Mouse (Mus musculus): ENCODE results near the gene Ctnnd2. TPM values are rescaled to one million over a fixed set of nuclear protein-coding genes. Genes with fewer than 3 reads are reported as not detected.

The Ctnnd2 gene
- polyA plus RNA-seq, 1 experiment from 2014 or later = 0.91 TPM

DNA sequence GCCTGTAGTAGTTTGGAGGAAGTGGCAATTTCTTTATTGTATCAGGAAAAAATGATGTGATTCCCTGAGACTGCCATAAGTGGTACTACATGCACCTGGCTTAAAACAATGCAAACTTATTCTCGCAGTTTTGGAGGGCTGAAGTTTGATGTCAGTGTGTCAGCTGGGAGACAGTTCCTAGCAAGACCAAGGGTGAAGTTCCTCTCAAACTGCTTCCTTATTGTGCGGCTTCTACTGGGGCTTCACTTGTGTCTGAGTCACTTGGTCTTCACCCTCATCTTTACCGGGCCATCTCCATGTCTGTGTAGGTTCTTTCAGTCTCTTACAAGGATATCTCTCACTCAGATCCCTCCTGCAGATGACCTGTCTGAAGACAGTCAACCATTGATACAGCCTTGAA, 444.5 kb downstream of the Ctnnd2 start:
- ATAC-seq (ENCODE audit: extremely low read depth, insufficient number of reproducible peaks, low FRiP score, low TSS enrichment) = no peak
- H3K4me3 ChIP-seq = no peak overlapping the region
- H3K27ac ChIP-seq (replicated peaks) = no peak overlapping the region
- H3K4me2 ChIP-seq = no peak overlapping the region
- no peaks in the 10 kb centered on the region for H3K36me3 ChIP-seq
- H3K9ac ChIP-seq = no peak overlapping the region
- no peaks in the 10 kb centered on the region for H3K4me1 ChIP-seq
- WGBS = 65% methylated on average over 3 of the region's 3 CpGs
- H3K27me3 ChIP-seq (replicated peaks) = no peaks in the 10 kb centered on the region
- no peaks in the 10 kb centered on the region for H3K9me3 ChIP-seq

DNA sequence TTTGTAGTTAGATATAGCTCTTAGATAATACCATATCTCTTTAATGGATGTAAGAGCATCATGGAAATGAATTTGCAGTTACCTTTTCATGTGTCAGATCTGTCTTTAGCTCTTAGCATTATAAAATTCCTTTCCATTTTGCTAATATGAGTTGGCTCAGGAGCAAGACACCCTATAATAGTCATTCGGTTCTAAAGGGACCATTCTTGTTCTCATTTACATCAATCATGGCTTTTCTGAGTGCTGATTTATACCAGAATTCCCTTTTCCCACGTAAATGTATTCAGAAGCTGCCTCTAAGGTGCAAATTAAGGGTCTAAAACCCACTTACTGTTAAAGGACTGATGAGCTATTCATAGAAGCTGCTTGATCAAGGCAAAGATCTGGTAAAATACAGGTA, 445.5 kb downstream of the Ctnnd2 start:
- Histone ChIP-seq H3K4me1 (no peaks in the 10 kb centered on the region), H3K4me2 (no peak overlapping the region), H3K4me3 (no peak overlapping the region), H3K27ac (replicated peaks) (no peak overlapping the region), H3K27me3 (replicated peaks) (no peaks in the 10 kb centered on the region), H3K9ac (no peak overlapping the region), H3K36me3 (no peaks in the 10 kb centered on the region), H3K9me3 (no peaks in the 10 kb centered on the region)
- WGBS = 76% methylated on average over 2 of the region's 2 CpGs
- no peak for ATAC-seq (ENCODE audit: extremely low read depth, insufficient number of reproducible peaks, low FRiP score, low TSS enrichment)

DNA sequence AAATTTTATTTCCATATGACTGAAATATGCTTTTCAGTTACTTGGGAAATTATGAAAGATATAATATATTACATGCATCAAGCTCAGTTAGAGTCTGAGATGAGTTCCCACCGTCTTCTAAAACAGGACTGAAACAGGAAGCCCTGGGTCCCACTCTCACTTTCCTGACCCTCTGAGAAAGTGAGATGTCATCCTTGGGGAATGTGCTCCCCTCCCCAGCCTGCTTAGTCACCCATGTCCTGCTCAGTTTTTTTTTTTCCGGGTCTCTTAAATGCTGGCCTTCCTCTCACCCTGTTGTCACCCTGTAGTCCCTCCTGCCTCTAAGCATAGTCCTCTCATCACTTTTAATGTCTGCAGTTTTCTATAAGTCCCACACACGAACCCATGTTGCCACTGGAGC, 456.1 kb downstream of the Ctnnd2 start:
- Histone ChIP-seq H3K4me3 (no peak overlapping the region), H3K27ac (replicated peaks) (no peak overlapping the region), H3K4me2 (no peak overlapping the region), H3K9ac (no peak overlapping the region), H3K36me3 (no peaks in the 10 kb centered on the region), H3K27me3 (replicated peaks) (no peaks in the 10 kb centered on the region), H3K4me1 (peaks cover 15% of the 10 kb centered on the region), H3K9me3 (no peaks in the 10 kb centered on the region)
- 17% methylated on average over 3 of the region's 3 CpGs for WGBS
- ATAC-seq (ENCODE audit: extremely low read depth, insufficient number of reproducible peaks, low FRiP score, low TSS enrichment) = no peak

DNA sequence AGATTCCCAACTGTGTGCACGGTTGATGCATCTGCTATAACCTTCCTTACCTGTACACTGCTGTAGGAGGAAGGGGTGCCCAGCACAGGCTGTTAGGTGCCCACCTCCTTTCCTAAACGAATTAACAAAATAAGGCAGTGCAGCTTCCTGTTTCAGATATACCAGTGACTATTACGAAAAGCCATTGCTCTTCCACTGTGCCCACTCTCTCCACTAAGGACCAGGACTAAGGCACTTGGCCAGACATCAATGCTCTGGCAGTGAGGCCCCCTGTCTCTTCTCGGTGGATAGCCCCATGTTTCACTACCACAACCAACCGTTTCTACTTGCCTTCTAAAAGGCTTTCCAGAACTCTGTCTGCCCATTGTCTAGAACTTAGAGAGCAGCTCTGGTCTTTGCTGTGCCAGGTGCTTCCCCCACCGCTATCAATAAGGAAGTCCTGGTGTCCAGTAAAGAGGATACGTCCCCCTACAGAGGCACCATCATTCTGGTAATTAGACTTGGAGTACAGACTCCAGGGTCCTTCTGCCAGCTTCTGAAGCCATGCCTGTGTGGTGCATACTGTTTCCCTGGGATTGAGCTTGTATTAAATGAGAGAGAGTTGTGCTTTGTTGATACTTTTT, 459.8 kb downstream of the Ctnnd2 start:
- ATAC-seq (ENCODE audit: extremely low read depth, insufficient number of reproducible peaks, low FRiP score, low TSS enrichment) = no peak
- no peak overlapping the region for H3K9ac ChIP-seq
- no peak overlapping the region for H3K4me2 ChIP-seq
- H3K27me3 ChIP-seq (replicated peaks) = no peaks in the 10 kb centered on the region
- H3K4me3 ChIP-seq = no peak overlapping the region
- H3K4me1 ChIP-seq = peaks cover 11% of the 10 kb centered on the region
- no peaks in the 10 kb centered on the region for H3K9me3 ChIP-seq
- no peak overlapping the region for H3K27ac ChIP-seq (replicated peaks)
- no peaks in the 10 kb centered on the region for H3K36me3 ChIP-seq
- WGBS = 66% methylated on average over 7 of the region's 7 CpGs

DNA sequence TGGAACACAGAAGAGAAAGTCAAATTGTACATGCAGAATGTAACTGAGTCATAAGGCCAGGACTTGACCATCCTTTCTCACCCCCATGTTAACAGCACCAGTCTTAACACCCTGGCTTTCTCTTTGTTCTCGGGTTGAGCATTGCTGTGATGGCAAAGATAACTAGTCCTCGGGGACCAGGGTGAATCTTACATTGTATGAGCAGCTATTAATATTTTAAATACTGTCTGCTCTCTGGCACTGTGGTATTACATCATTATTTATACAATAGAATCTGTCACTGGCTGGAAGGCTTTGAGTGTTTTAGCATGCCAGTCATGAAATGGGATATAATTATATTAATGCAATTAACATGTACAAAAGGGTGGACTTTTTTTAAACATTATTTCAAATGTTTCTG, 461.5 kb downstream of the Ctnnd2 start:
- no peak for ATAC-seq (ENCODE audit: extremely low read depth, insufficient number of reproducible peaks, low FRiP score, low TSS enrichment)
- no peak overlapping the region for H3K4me2 ChIP-seq
- H3K4me1 ChIP-seq = peaks cover 6% of the 10 kb centered on the region; the same call in 1 of the 2 replicates
- H3K27me3 ChIP-seq (replicated peaks) = no peaks in the 10 kb centered on the region
- no peak overlapping the region for H3K9ac ChIP-seq
- no peaks in the 10 kb centered on the region for H3K36me3 ChIP-seq
- WGBS = 42% methylated on average over 2 of the region's 2 CpGs
- H3K27ac ChIP-seq (replicated peaks) = no peak overlapping the region
- no peak overlapping the region for H3K4me3 ChIP-seq
- no peaks in the 10 kb centered on the region for H3K9me3 ChIP-seq

DNA sequence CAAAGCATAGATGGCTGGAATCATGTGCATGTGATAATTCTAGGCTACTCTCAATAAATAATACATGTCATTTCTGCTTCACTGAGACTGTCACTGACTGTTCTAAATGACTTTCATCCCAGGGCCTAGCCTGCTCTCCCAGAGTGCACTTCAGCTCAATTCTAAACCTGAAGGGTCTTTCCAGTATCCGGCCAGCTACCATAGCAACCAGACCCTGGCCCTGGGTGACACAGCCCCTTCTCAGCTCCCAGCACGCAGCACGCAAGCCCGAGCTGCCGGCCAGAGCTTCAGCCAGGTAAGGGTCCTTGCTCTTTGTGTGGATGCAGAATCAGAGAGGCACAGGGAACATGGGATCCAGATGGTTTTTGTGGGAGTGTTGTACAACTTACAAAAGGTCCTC, 462.1 kb downstream of the Ctnnd2 start:
- Histone ChIP-seq H3K27me3 (replicated peaks) (no peaks in the 10 kb centered on the region), H3K4me1 (peaks cover 5% of the 10 kb centered on the region; the same call in 1 of the 2 replicates), H3K36me3 (no peaks in the 10 kb centered on the region), H3K4me3 (no peak overlapping the region), H3K4me2 (no peak overlapping the region), H3K9ac (no peak overlapping the region), H3K27ac (replicated peaks) (no peak overlapping the region), H3K9me3 (no peaks in the 10 kb centered on the region)
- 71% methylated on average over 5 of the region's 5 CpGs for WGBS
- ATAC-seq (ENCODE audit: extremely low read depth, insufficient number of reproducible peaks, low FRiP score, low TSS enrichment) = no peak

DNA sequence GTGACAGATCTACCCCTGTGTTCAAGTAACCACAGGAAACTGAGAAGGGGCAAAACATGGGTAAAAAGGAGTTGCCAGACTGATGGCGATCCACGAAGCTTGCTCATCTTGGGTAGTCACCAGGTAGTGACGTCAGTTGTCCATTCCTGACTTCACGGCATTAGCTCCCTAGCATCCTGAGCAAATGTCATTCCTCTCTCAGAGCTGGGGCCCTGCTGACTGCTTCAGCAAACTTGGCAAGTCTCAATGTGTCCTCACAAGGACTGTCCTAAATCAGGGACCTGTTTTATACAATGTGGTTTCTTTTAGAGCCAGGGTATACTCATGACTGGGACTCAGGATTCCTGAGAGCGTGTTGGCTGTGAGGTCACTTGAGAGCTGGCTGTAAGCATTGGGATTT, 468.3 kb downstream of the Ctnnd2 start:
- no peak for ATAC-seq (ENCODE audit: extremely low read depth, insufficient number of reproducible peaks, low FRiP score, low TSS enrichment)
- Histone ChIP-seq H3K4me1 (no peaks in the 10 kb centered on the region), H3K9ac (no peak overlapping the region), H3K36me3 (no peaks in the 10 kb centered on the region), H3K27ac (replicated peaks) (no peak overlapping the region), H3K27me3 (replicated peaks) (peaks cover 10% of the 10 kb centered on the region), H3K4me2 (no peak overlapping the region), H3K9me3 (no peaks in the 10 kb centered on the region), H3K4me3 (no peak overlapping the region)
- 74% methylated on average over 5 of the region's 5 CpGs for WGBS

DNA sequence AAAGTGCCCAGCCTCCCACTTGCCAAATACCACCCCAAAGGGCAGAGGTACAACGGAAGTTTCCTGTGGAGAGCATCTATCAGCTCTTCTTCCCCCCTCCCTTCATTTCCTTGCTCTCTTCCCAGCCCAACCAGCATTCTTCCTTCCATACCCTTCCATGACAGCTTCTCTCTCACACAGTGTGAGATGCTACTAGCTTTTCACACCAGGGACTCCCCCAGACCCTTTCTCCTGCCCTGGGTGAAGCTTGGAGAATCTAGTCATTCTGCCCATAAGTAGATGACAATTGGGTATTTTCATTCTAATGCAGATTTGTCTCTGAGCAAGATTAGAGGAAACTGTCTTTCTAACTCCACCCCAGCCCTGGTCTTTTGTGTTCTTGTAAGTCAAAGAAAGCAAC, 473.3 kb downstream of the Ctnnd2 start:
- Histone ChIP-seq H3K9ac (no peak overlapping the region), H3K4me3 (no peak overlapping the region), H3K4me2 (no peak overlapping the region), H3K27ac (replicated peaks) (no peak overlapping the region), H3K4me1 (peaks cover 4% of the 10 kb centered on the region), H3K36me3 (no peaks in the 10 kb centered on the region), H3K27me3 (replicated peaks) (peaks cover 44% of the 10 kb centered on the region), H3K9me3 (no peaks in the 10 kb centered on the region)
- whole genome bisulfite sequencing = 5% methylated on average over 1 of the region's 1 CpGs
- no peak for ATAC-seq (ENCODE audit: extremely low read depth, insufficient number of reproducible peaks, low FRiP score, low TSS enrichment)

DNA sequence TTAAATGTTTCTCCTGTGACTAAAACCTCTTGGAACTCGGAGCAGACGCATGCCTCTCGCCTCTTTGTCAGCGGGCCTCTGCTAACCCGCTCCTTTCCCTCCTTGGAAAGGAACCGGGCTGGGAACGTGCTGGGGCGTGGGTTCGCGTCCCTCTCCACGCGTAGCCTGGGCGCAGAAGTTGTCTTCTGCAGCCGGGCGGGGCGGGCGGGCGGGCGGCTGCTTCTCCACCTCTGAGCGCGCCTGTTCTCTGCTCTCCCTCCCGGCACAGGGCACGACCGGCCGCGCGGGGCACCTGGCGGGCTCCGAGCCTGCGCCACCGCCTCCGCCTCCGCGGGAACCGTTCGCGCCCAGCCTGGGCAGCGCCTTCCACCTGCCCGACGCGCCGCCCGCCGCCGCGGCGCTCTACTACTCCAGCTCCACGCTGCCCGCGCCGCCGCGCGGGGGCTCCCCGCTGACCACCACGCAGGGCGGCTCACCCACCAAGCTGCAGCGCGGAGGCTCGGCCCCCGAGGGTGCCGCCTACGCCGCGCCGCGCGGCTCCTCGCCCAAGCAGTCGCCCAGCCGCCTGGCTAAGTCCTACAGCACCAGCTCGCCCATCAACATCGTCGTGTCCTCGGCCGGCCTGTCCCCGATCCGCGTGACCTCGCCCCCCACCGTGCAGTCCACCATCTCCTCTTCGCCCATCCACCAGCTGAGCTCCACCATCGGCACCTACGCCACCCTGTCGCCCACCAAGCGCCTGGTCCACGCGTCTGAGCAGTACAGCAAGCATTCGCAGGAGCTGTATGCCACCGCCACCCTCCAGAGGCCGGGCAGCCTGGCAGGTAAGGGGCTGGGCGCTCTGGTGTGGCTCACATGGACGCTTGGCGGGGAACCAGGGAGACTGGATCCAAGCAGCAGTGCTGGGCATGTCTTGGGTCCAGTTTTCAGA, 474.4 kb downstream of the Ctnnd2 start:
- Histone ChIP-seq H3K27me3 (replicated peaks) (peaks cover 44% of the 10 kb centered on the region), H3K4me2 (peak overlapping the region; percentile 99), H3K36me3 (no peaks in the 10 kb centered on the region), H3K9ac (peak overlapping the region; percentile 78), H3K4me3 (peak overlapping the region; percentile 65), H3K4me1 (peaks cover 4% of the 10 kb centered on the region), H3K27ac (replicated peaks) (no peak overlapping the region), H3K9me3 (no peaks in the 10 kb centered on the region)
- ATAC-seq (ENCODE audit: extremely low read depth, insufficient number of reproducible peaks, low FRiP score, low TSS enrichment) = no peak
- 1% methylated on average over 88 of the region's 94 CpGs for WGBS

DNA sequence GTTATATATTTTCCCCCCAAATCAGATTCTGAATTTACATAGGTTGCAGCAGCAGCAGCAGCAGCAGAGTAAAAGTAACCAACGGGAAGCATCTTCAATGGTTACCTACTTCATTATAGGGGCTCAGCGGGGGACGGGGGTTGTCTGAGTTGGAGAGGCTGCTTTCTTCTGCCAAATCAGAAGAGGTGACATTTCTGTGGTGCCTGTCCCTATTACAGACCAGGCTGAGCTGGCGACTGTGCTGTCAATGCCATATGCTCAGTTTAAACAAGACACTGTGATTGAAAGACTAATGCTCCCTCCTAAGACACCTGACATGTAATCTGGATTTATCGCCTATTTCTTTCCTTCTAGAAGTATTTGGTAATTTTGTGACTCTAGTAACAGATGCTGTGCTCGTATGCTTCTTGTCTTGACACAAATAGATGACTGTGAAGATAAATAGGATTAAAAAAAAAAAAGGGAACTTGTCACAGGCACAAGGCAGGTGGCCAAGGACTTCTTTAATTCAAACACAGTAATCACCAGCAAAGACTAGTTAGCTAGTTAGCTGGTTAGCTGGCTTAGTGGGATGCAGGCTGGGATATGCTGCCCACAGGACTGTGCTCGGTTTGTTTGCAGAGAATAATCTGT, 475.4 kb downstream of the Ctnnd2 start:
- H3K4me1 ChIP-seq = peaks cover 4% of the 10 kb centered on the region
- no peaks in the 10 kb centered on the region for H3K36me3 ChIP-seq
- ATAC-seq (ENCODE audit: extremely low read depth, insufficient number of reproducible peaks, low FRiP score, low TSS enrichment) = no peak
- H3K9ac ChIP-seq = no peak overlapping the region
- H3K27me3 ChIP-seq (replicated peaks) = peaks cover 44% of the 10 kb centered on the region
- peak overlapping the region; percentile 99 for H3K4me2 ChIP-seq
- H3K4me3 ChIP-seq = peak overlapping the region; percentile 65
- WGBS = 38% methylated on average over 7 of the region's 7 CpGs
- H3K9me3 ChIP-seq = no peaks in the 10 kb centered on the region
- H3K27ac ChIP-seq (replicated peaks) = no peak overlapping the region

DNA sequence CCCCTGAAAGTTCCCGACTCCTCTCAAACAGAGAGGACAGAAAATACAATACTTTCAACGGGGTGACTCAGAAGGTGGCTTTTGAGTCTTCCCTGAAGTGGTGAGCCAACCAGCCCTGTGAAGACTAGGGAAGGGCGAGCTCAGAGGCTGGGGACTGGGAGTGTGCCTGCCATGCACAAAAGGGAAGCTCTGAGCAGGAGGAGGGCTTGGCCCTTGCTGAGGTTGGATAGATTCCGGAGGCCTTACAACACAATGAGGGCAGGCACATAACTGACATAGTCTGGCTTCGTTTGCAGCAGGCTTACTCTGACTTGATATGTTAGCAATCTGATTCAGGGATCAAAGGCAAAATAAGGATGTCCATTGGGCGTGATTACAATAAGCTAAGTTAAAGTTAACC, 477.6 kb downstream of the Ctnnd2 start:
- Histone ChIP-seq H3K4me2 (no peak overlapping the region), H3K4me1 (peaks cover 4% of the 10 kb centered on the region), H3K9ac (no peak overlapping the region), H3K27ac (replicated peaks) (no peak overlapping the region), H3K4me3 (no peak overlapping the region), H3K9me3 (no peaks in the 10 kb centered on the region), H3K27me3 (replicated peaks) (peaks cover 38% of the 10 kb centered on the region), H3K36me3 (no peaks in the 10 kb centered on the region)
- 58% methylated on average over 6 of the region's 6 CpGs for WGBS
- ATAC-seq (ENCODE audit: extremely low read depth, insufficient number of reproducible peaks, low FRiP score, low TSS enrichment) = no peak
